Mouse (Mus musculus) liver, embryonic 13.5 days (tissue): Measurements from ENCODE around the gene Slc4a5. TPM values are rescaled to one million over a fixed set of nuclear protein-coding genes. Genes with fewer than 3 reads are reported as not detected.

Source experiments
- ATAC-seq: fragments of 200-750 bp; cut with Nextera tagmentation; 2 replicates; pipeline ENCODE4 v1.8.0; 2017; ENCODE audit warnings: low read depth, mild to moderate bottlenecking, moderate number of reproducible peaks, moderate library complexity
- DNase-seq: peaks from one replicate; pipeline ENCODE4 v3.0.0; 2022
- H3K27ac ChIP-seq: fragments of 300-500 bp; sonication (generic); 2 replicates; pipeline ENCODE4 v1.5.1; 2015; ENCODE audit warnings: moderate library complexity, mild to moderate bottlenecking, inconsistent platforms
- H3K27me3 ChIP-seq: fragments of 300-500 bp; sonication (generic); 2 replicates; pipeline ENCODE4 v1.6.1; 2015; ENCODE audit warnings: mild to moderate bottlenecking, inconsistent platforms
- H3K36me3 ChIP-seq: fragments of 300-500 bp; sonication (generic); 2 replicates; pipeline ENCODE4 v1.6.1; 2015; ENCODE audit warnings: mild to moderate bottlenecking, inconsistent platforms
- H3K4me1 ChIP-seq: fragments of 300-500 bp; sonication (generic); replicated peaks from 2 replicates; pipeline ENCODE4 v1.6.1; 2015; ENCODE audit warnings: inconsistent platforms
- H3K4me2 ChIP-seq: fragments of 300-500 bp; sonication (generic); 2 replicates; pipeline ENCODE4 v1.6.1; 2015; ENCODE audit warnings: inconsistent platforms, mild to moderate bottlenecking, moderate library complexity
- H3K4me3 ChIP-seq: fragments of 300-500 bp; sonication (generic); replicated peaks from 2 replicates; pipeline ENCODE4 v1.5.1; 2015; ENCODE audit warnings: mild to moderate bottlenecking, inconsistent platforms
- H3K9ac ChIP-seq: fragments of 300-500 bp; sonication (generic); 2 replicates; pipeline ENCODE4 v1.6.1; 2015; ENCODE audit warnings: mild to moderate bottlenecking, inconsistent platforms
- H3K9me3 ChIP-seq: fragments of 300-500 bp; sonication (generic); replicated peaks from 2 replicates; pipeline ENCODE4 v1.6.1; 2016; ENCODE audit warnings: inconsistent platforms
- WGBS: fragments of 180-500 bp; shearing (Covaris S2); methylation state at CpG from one replicate; pipeline ENCODE4 v1.1.7; 2015; ENCODE audit not compliant: insufficient replicate concordance; 5-methylcytosine and 5-hydroxymethylcytosine counted together
- polyA plus RNA-seq: library from polyadenylated mRNA; unstranded; fragments of >200 nt; fragmentation: Nextera tagmentation; extraction: Ambion mirVana; gene quantifications from 2 replicates; pipeline ENCODE4 v1.2.1, GENCODE M21; 2015

Gene Slc4a5
- polyA plus RNA-seq, 1 experiment from 2014 or later: 0.89 TPM

- DNase-seq (no peak), ATAC-seq (no peak)
- Histone ChIP-seq H3K4me3 (no peak overlapping the region), H3K4me1 (peaks cover 18% of the 10 kb centered on the region), H3K27ac (no peak overlapping the region), H3K9me3 (no peaks in the 10 kb centered on the region), H3K27me3 (peaks cover 54% of the 10 kb centered on the region), H3K36me3 (no peaks in the 10 kb centered on the region), H3K4me2 (no peak overlapping the region), H3K9ac (no peak overlapping the region)
- WGBS: 64% methylated on average over 4 of the region's 4 CpGs
These were observed 13.7 kb downstream of the Slc4a5 start for GRCm38 (mm10) chr6:83233306-83233705.

GRCm38 (mm10) chr6:83234280-83234741 lies 14.7 kb downstream of the Slc4a5 start:
- Histone ChIP-seq H3K4me1 (peaks cover 18% of the 10 kb centered on the region), H3K4me2 (peak overlapping the region; percentile 39), H3K4me3 (0 out of 2 replicates have a peak overlapping the region, but pooled peaks have one; percentile 4), H3K9ac (no peak overlapping the region), H3K36me3 (no peaks in the 10 kb centered on the region), H3K27ac (no peak overlapping the region), H3K9me3 (no peaks in the 10 kb centered on the region), H3K27me3 (peaks cover 64% of the 10 kb centered on the region)
- 9% methylated on average over 14 of the region's 14 CpGs for WGBS
- DNase-seq: no peak
- ATAC-seq: no peak

- H3K9me3 ChIP-seq: no peaks in the 10 kb centered on the region
- peaks cover 18% of the 10 kb centered on the region for H3K4me1 ChIP-seq
- ATAC-seq (no peak), DNase-seq (no peak)
- no peak overlapping the region for H3K9ac ChIP-seq
- peaks cover 82% of the 10 kb centered on the region for H3K27me3 ChIP-seq
- WGBS: 4% methylated on average over 9 of the region's 9 CpGs
- no peak overlapping the region for H3K4me2 ChIP-seq
- no peaks in the 10 kb centered on the region for H3K36me3 ChIP-seq
- no peak overlapping the region for H3K4me3 ChIP-seq
- no peak overlapping the region for H3K27ac ChIP-seq
These were observed 17.5 kb downstream of the Slc4a5 start for GRCm38 (mm10) chr6:83237123-83237522.

- Histone ChIP-seq H3K4me2 (no peak overlapping the region), H3K9ac (no peak overlapping the region; the same call in 1 of the 2 replicates), H3K4me1 (peaks cover 41% of the 10 kb centered on the region), H3K9me3 (no peaks in the 10 kb centered on the region), H3K27ac (peak overlapping the region; percentile 95), H3K27me3 (peaks cover 33% of the 10 kb centered on the region), H3K4me3 (no peak overlapping the region), H3K36me3 (no peaks in the 10 kb centered on the region)
- no peak for DNase-seq
- no peak for ATAC-seq
- 57% methylated on average over 10 of the region's 10 CpGs for WGBS
These were observed 24.9 kb downstream of the Slc4a5 start for GRCm38 (mm10) chr6:83244422-83245061.

GRCm38 (mm10) chr6:83245134-83245533 lies 25.5 kb downstream of the Slc4a5 start:
- peak overlapping the region; percentile 95 for H3K27ac ChIP-seq
- peaks cover 41% of the 10 kb centered on the region for H3K4me1 ChIP-seq
- H3K36me3 ChIP-seq: no peaks in the 10 kb centered on the region
- peak overlapping the region; percentile 56; the same call in 1 of the 2 replicates for H3K4me2 ChIP-seq
- DNase-seq: no peak
- peak overlapping the region; percentile 24; the same call in 1 of the 2 replicates for H3K9ac ChIP-seq
- no peak overlapping the region for H3K4me3 ChIP-seq
- H3K27me3 ChIP-seq: peaks cover 28% of the 10 kb centered on the region
- no peak for ATAC-seq
- WGBS: 86% methylated on average over 6 of the region's 6 CpGs
- H3K9me3 ChIP-seq: no peaks in the 10 kb centered on the region

GRCm38 (mm10) chr6:83245997-83246396 lies 26.4 kb downstream of the Slc4a5 start:
- Histone ChIP-seq H3K9me3 (no peaks in the 10 kb centered on the region), H3K4me1 (peaks cover 41% of the 10 kb centered on the region), H3K9ac (peak overlapping the region; percentile 68), H3K36me3 (no peaks in the 10 kb centered on the region), H3K27ac (peak overlapping the region; percentile 95), H3K4me3 (peak overlapping the region; percentile 53), H3K27me3 (peaks cover 19% of the 10 kb centered on the region), H3K4me2 (peak overlapping the region; percentile 56)
- ATAC-seq: peak; percentile 98
- 83% methylated on average over 1 of the region's 1 CpGs for WGBS
- DNase-seq: peak; percentile 63

GRCm38 (mm10) chr6:83246750-83247149 lies 27.1 kb downstream of the Slc4a5 start:
- WGBS: 75% methylated on average over 4 of the region's 4 CpGs
- Histone ChIP-seq H3K4me1 (peaks cover 41% of the 10 kb centered on the region), H3K27ac (peak overlapping the region; percentile 95), H3K27me3 (peaks cover 12% of the 10 kb centered on the region), H3K9me3 (no peaks in the 10 kb centered on the region), H3K4me3 (peak overlapping the region; percentile 53), H3K9ac (peak overlapping the region; percentile 68), H3K4me2 (peak overlapping the region; percentile 56), H3K36me3 (no peaks in the 10 kb centered on the region)
- ATAC-seq: peak; percentile 63
- DNase-seq: no peak

GRCm38 (mm10) chr6:83247153-83247552 lies 27.5 kb downstream of the Slc4a5 start:
- WGBS: 85% methylated on average over 2 of the region's 2 CpGs
- Histone ChIP-seq H3K9me3 (no peaks in the 10 kb centered on the region), H3K9ac (peak overlapping the region; percentile 68), H3K4me1 (peaks cover 41% of the 10 kb centered on the region), H3K27me3 (peaks cover 11% of the 10 kb centered on the region), H3K27ac (peak overlapping the region; percentile 95), H3K36me3 (no peaks in the 10 kb centered on the region), H3K4me3 (peak overlapping the region; percentile 53), H3K4me2 (peak overlapping the region; percentile 56)
- ATAC-seq (peak; percentile 63), DNase-seq (no peak)

- H3K4me1 ChIP-seq: no peaks in the 10 kb centered on the region; the same call in 1 of the 2 replicates
- no peak overlapping the region for H3K27ac ChIP-seq
- ATAC-seq (no peak), DNase-seq (no peak)
- no peak overlapping the region for H3K9ac ChIP-seq
- H3K9me3 ChIP-seq: no peaks in the 10 kb centered on the region
- H3K4me3 ChIP-seq: no peak overlapping the region
- WGBS: 61% methylated on average over 7 of the region's 7 CpGs
- H3K4me2 ChIP-seq: no peak overlapping the region
- no peaks in the 10 kb centered on the region for H3K36me3 ChIP-seq
- H3K27me3 ChIP-seq: no peaks in the 10 kb centered on the region
These were observed 34.6 kb downstream of the Slc4a5 start for GRCm38 (mm10) chr6:83254242-83254641.

- H3K4me2 ChIP-seq: no peak overlapping the region
- DNase-seq: no peak
- no peak overlapping the region for H3K9ac ChIP-seq
- H3K27ac ChIP-seq: no peak overlapping the region
- H3K36me3 ChIP-seq: 0 out of 2 replicates have a peak, but pooled peaks cover 4% of the 10 kb centered on the region
- peaks cover 20% of the 10 kb centered on the region; the same call in 1 of the 2 replicates for H3K27me3 ChIP-seq
- no peak overlapping the region for H3K4me3 ChIP-seq
- no peak for ATAC-seq
- 52% methylated on average over 1 of the region's 1 CpGs for WGBS
- H3K9me3 ChIP-seq: no peaks in the 10 kb centered on the region
- peaks cover 5% of the 10 kb centered on the region; the same call in 1 of the 2 replicates for H3K4me1 ChIP-seq
These were observed 44.9 kb downstream of the Slc4a5 start for GRCm38 (mm10) chr6:83264516-83264915.

- ATAC-seq: no peak
- no peak overlapping the region for H3K27ac ChIP-seq
- DNase-seq: peak; percentile 22
These were observed 45.6 kb downstream of the Slc4a5 start for GRCm38 (mm10) chr6:83265253-83265652.

More at GRCm38 (mm10) chr6:83265253-83265652, 45.6 kb downstream of the Slc4a5 start:
- Histone ChIP-seq H3K9ac (no peak overlapping the region), H3K36me3 (0 out of 2 replicates have a peak, but pooled peaks cover 4% of the 10 kb centered on the region), H3K4me3 (no peak overlapping the region), H3K9me3 (no peaks in the 10 kb centered on the region), H3K4me2 (no peak overlapping the region), H3K4me1 (peaks cover 5% of the 10 kb centered on the region; the same call in 1 of the 2 replicates), H3K27me3 (peaks cover 19% of the 10 kb centered on the region; the same call in 1 of the 2 replicates)
